Mouse (Mus musculus) embryonic facial prominence, embryonic 14.5 days (tissue): ENCODE data around the gene Ccl4. TPM values are rescaled to one million over a fixed set of nuclear protein-coding genes. Genes with fewer than 3 reads are reported as not detected.

Experiments
- ATAC-seq: fragments of 200-750 bp; cut with Nextera tagmentation; 2 replicates; pipeline ENCODE4 v1.8.0; 2017; ENCODE audit warnings: low read depth, moderate number of reproducible peaks, moderate TSS enrichment
- DNase-seq: peaks from one replicate; pipeline ENCODE4 v3.0.0-alpha.2; 2015; ENCODE audit warnings: low spot score
- H3K27ac ChIP-seq: fragments of 300-500 bp; sonication (generic); replicated peaks from 2 replicates; pipeline ENCODE4 v1.5.1; 2014; ENCODE audit warnings: low read depth, mild to moderate bottlenecking, low read length, moderate library complexity
- H3K27me3 ChIP-seq: fragments of 300-500 bp; sonication (generic); replicated peaks from 2 replicates; pipeline ENCODE4 v1.6.1; 2014; ENCODE audit warnings: low read length; ENCODE audit not compliant: control insufficient read depth, insufficient read depth
- H3K36me3 ChIP-seq: fragments of 300-500 bp; sonication (generic); 2 replicates; pipeline ENCODE4 v1.6.1; 2014; ENCODE audit warnings: low read length, mixed read lengths; ENCODE audit not compliant: control insufficient read depth, insufficient read depth
- H3K4me1 ChIP-seq: fragments of 300-500 bp; sonication (generic); 2 replicates; pipeline ENCODE4 v1.6.1; 2014; ENCODE audit warnings: antibody characterized with exemption, low read length; ENCODE audit not compliant: control insufficient read depth, insufficient read depth
- H3K4me2 ChIP-seq: fragments of 300-500 bp; sonication (generic); 2 replicates; pipeline ENCODE4 v1.6.1; 2014; ENCODE audit warnings: low read depth, mild to moderate bottlenecking, low read length, moderate library complexity, mixed read lengths
- H3K4me3 ChIP-seq: fragments of 300-500 bp; sonication (generic); 2 replicates; pipeline ENCODE4 v1.5.1; 2014; ENCODE audit warnings: low read depth, mild to moderate bottlenecking, low read length
- H3K9ac ChIP-seq: fragments of 300-500 bp; sonication (generic); 2 replicates; pipeline ENCODE4 v1.6.1; 2014; ENCODE audit warnings: low read depth, mild to moderate bottlenecking, low read length, moderate library complexity, mixed read lengths
- H3K9me3 ChIP-seq: fragments of 300-500 bp; sonication (generic); 2 replicates; pipeline ENCODE4 v1.6.1; 2016; ENCODE audit warnings: low read length; ENCODE audit not compliant: control insufficient read depth
- WGBS: fragments of 180-500 bp; shearing (Covaris S2); extraction: QIAGEN DNeasy Blood & Tissue Kit; methylation state at CpG from one replicate; pipeline ENCODE4 v1.1.7; 2014; 5-methylcytosine and 5-hydroxymethylcytosine counted together
- polyA plus RNA-seq: library from polyadenylated mRNA; unstranded; fragments of >200 nt; fragmentation: Nextera tagmentation; extraction: Ambion mirVana; gene quantifications from 2 replicates; pipeline ENCODE4 v1.2.1, GENCODE M21; 2014

The Ccl4 gene
- 0.34 and 1.0 TPM in 2 replicates for polyA plus RNA-seq

GRCm38 (mm10) chr11:83662204-83662603 is at the start of gene Ccl4:
Ccl4 (plus strand) TSS chr11:83662584.
- no peaks in the 10 kb centered on the region for H3K27me3 ChIP-seq
- no peaks in the 10 kb centered on the region for H3K36me3 ChIP-seq
- DNase-seq, result no peak
- no peak for ATAC-seq
- no peaks in the 10 kb centered on the region for H3K9me3 ChIP-seq
- no peak within 1 kb of the TSS for H3K4me3 ChIP-seq
- H3K4me1 ChIP-seq, result no peaks in the 10 kb centered on the region
- H3K9ac ChIP-seq, result no peak within 1 kb of the TSS
- no peak within 1 kb of the TSS for H3K27ac ChIP-seq
- H3K4me2 ChIP-seq, result no peak within 1 kb of the TSS
- WGBS, result 82% methylated on average over 6 of the region's 6 CpGs

- H3K4me1 ChIP-seq, result no peaks in the 10 kb centered on the region
- no peak overlapping the region for H3K27ac ChIP-seq
- no peak overlapping the region for H3K4me3 ChIP-seq
- no peaks in the 10 kb centered on the region for H3K36me3 ChIP-seq
- no peak for ATAC-seq
- no peaks in the 10 kb centered on the region for H3K9me3 ChIP-seq
- DNase-seq, result no peak
- H3K9ac ChIP-seq, result no peak overlapping the region
- H3K27me3 ChIP-seq, result no peaks in the 10 kb centered on the region
- H3K4me2 ChIP-seq, result no peak overlapping the region
- WGBS, result 90% methylated on average over 1 of the region's 1 CpGs
Observed at GRCm38 (mm10) chr11:83616586-83616985, 45.8 kb upstream of the Ccl4 start.

GRCm38 (mm10) chr11:83618238-83618637 is 44.1 kb upstream of the Ccl4 start:
- DNase-seq (no peak), ATAC-seq (no peak)
- Histone ChIP-seq H3K27ac (no peak overlapping the region), H3K27me3 (no peaks in the 10 kb centered on the region), H3K4me3 (no peak overlapping the region), H3K4me2 (no peak overlapping the region), H3K36me3 (no peaks in the 10 kb centered on the region), H3K9ac (no peak overlapping the region), H3K9me3 (no peaks in the 10 kb centered on the region), H3K4me1 (no peaks in the 10 kb centered on the region)
- 83% methylated on average over 4 of the region's 5 CpGs for WGBS

- ATAC-seq (no peak), DNase-seq (no peak)
- no peaks in the 10 kb centered on the region for H3K27me3 ChIP-seq
- no peak overlapping the region for H3K9ac ChIP-seq
- H3K4me3 ChIP-seq, result no peak overlapping the region
- H3K36me3 ChIP-seq, result no peaks in the 10 kb centered on the region
- no peak overlapping the region for H3K27ac ChIP-seq
- no peak overlapping the region for H3K4me2 ChIP-seq
- H3K4me1 ChIP-seq, result no peaks in the 10 kb centered on the region
- H3K9me3 ChIP-seq, result no peaks in the 10 kb centered on the region
- 92% methylated on average over 1 of the region's 1 CpGs for WGBS
Observed at GRCm38 (mm10) chr11:83619037-83619436, 43.3 kb upstream of the Ccl4 start.

GRCm38 (mm10) chr11:83623586-83623985 is 38.8 kb upstream of the Ccl4 start:
- ATAC-seq, result no peak
- Histone ChIP-seq H3K9ac (no peak overlapping the region), H3K27me3 (no peaks in the 10 kb centered on the region), H3K4me3 (no peak overlapping the region), H3K4me1 (no peaks in the 10 kb centered on the region), H3K9me3 (no peaks in the 10 kb centered on the region), H3K36me3 (no peaks in the 10 kb centered on the region), H3K27ac (no peak overlapping the region), H3K4me2 (no peak overlapping the region)
- WGBS, result 85% methylated on average over 3 of the region's 3 CpGs
- no peak for DNase-seq

- H3K4me3 ChIP-seq, result no peak overlapping the region
- DNase-seq, result no peak
- 84% methylated on average over 9 of the region's 9 CpGs for WGBS
- H3K4me2 ChIP-seq, result no peak overlapping the region
- H3K27me3 ChIP-seq, result no peaks in the 10 kb centered on the region
- H3K9me3 ChIP-seq, result no peaks in the 10 kb centered on the region
- H3K4me1 ChIP-seq, result no peaks in the 10 kb centered on the region
- ATAC-seq, result no peak
- H3K9ac ChIP-seq, result no peak overlapping the region
- H3K36me3 ChIP-seq, result no peaks in the 10 kb centered on the region
- no peak overlapping the region for H3K27ac ChIP-seq
Observed at GRCm38 (mm10) chr11:83628808-83629207, 33.6 kb upstream of the Ccl4 start.

GRCm38 (mm10) chr11:83630630-83631029 is 31.8 kb upstream of the Ccl4 start:
- no peaks in the 10 kb centered on the region for H3K9me3 ChIP-seq
- H3K9ac ChIP-seq, result no peak overlapping the region
- H3K4me3 ChIP-seq, result no peak overlapping the region
- no peak overlapping the region for H3K27ac ChIP-seq
- H3K4me2 ChIP-seq, result no peak overlapping the region
- DNase-seq (no peak), ATAC-seq (no peak)
- WGBS, result 100% methylated on average over 1 of the region's 1 CpGs
- H3K36me3 ChIP-seq, result no peaks in the 10 kb centered on the region
- no peaks in the 10 kb centered on the region for H3K4me1 ChIP-seq
- no peaks in the 10 kb centered on the region for H3K27me3 ChIP-seq

- 64% methylated on average over 2 of the region's 2 CpGs for WGBS
- H3K36me3 ChIP-seq, result no peaks in the 10 kb centered on the region
- H3K27me3 ChIP-seq, result no peaks in the 10 kb centered on the region
- no peak overlapping the region for H3K27ac ChIP-seq
- H3K4me3 ChIP-seq, result no peak overlapping the region
- H3K4me2 ChIP-seq, result no peak overlapping the region
- no peaks in the 10 kb centered on the region for H3K4me1 ChIP-seq
- no peaks in the 10 kb centered on the region for H3K9me3 ChIP-seq
- ATAC-seq, result no peak
- no peak overlapping the region for H3K9ac ChIP-seq
- no peak for DNase-seq
Observed at GRCm38 (mm10) chr11:83631065-83631464, 31.3 kb upstream of the Ccl4 start.

GRCm38 (mm10) chr11:83632744-83633143 is 29.6 kb upstream of the Ccl4 start:
- H3K4me1 ChIP-seq, result no peaks in the 10 kb centered on the region
- no peaks in the 10 kb centered on the region for H3K9me3 ChIP-seq
- DNase-seq (no peak), ATAC-seq (no peak)
- no peak overlapping the region for H3K27ac ChIP-seq
- no peaks in the 10 kb centered on the region for H3K36me3 ChIP-seq
- no peaks in the 10 kb centered on the region for H3K27me3 ChIP-seq
- no peak overlapping the region for H3K4me3 ChIP-seq
- 65% methylated on average over 4 of the region's 4 CpGs for WGBS
- no peak overlapping the region for H3K9ac ChIP-seq
- no peak overlapping the region for H3K4me2 ChIP-seq
